Mouse (Mus musculus): Measurements from ENCODE around the gene Socs2.

DNA sequence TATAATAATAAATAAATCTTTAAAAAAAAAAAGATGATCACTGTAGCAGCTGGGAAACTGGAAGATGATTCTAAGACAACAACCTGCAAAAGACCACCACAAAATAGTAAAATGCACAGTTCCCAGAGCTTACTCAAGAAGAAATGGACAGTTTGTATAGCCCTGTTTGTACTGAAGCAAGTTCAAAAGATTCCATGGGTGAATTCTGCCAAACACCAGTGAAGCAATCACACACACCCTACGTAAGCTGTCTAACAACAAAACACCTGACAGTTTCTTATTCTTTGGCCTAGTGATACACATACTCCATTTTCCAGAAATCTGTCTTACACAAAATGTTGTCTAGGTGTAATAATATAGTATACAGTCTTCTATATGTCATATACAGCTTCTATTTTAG is 12.1 kb upstream of the Socs2 start:
- TF ChIP-seq EP300 (IDR thresholded peaks at IDR 0.05; ENCODE audit: low read depth in 1 of 2, low read length in 2 of 2) = no peak
- TF ChIP-seq ZC3H11A (IDR thresholded peaks at IDR 0.05; ENCODE audit: low read depth, low read length) = no peak

Data from MEL (cell line).